Mouse (Mus musculus): ENCODE data around the gene Ccdc63. TPM values are rescaled to one million over a fixed set of nuclear protein-coding genes. Genes with fewer than 3 reads are reported as not detected.

Ccdc63 gene
- polyA plus RNA-seq, 1 experiment from 2014 or later = not detected

GRCm38 (mm10) chr5:122111091-122111932 is 29.3 kb downstream of the Ccdc63 start:
- Histone ChIP-seq H3K4me2 (ENCODE audit: low read depth, low read length) (peak overlapping the region; percentile 7; the same call in 1 of the 2 replicates), H3K36me3 (replicated peaks; ENCODE audit: control insufficient read depth, insufficient read depth, low read depth, low read length) (no peaks in the 10 kb centered on the region), H3K27me3 (ENCODE audit: control insufficient read depth, insufficient read depth, low read length) (no peaks in the 10 kb centered on the region), H3K4me3 (ENCODE audit: low read depth, low read length) (no peak overlapping the region), H3K4me1 (ENCODE audit: control insufficient read depth, insufficient read depth, low read length) (no peaks in the 10 kb centered on the region), H3K9ac (replicated peaks; ENCODE audit: low read length) (no peak overlapping the region), H3K27ac (replicated peaks; ENCODE audit: low read depth, low read length) (no peak overlapping the region), H3K9me3 (replicated peaks; ENCODE audit: control insufficient read depth, low read length) (no peaks in the 10 kb centered on the region)
- DNase-seq (ENCODE audit: low spot score) (no peak), ATAC-seq (replicated peaks; ENCODE audit: insufficient number of reproducible peaks, low FRiP score, low TSS enrichment, low read depth) (no peak)
- 66% methylated on average over 26 of the region's 26 CpGs for WGBS

DNA sequence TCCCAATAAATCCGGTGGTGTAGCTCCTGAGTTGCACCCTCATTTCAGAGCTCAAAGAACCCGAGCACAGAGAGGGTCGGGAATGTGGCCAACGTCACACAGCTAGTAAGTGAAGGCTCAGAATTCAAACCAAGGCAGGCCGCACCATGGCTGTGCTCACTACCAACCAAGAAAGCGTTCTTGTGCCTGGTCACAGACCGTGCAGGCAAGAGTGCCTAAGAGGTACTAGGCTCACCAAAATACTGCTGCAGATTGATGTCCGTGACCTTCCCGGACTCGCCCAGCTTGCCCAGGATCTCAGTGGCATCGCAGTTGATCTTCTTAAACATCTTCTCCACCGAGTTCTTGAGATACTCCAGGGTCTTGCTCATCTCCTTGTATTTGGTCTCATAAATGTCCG is 30.0 kb downstream of the Ccdc63 start:
- DNase-seq (ENCODE audit: low spot score) (no peak), ATAC-seq (replicated peaks; ENCODE audit: insufficient number of reproducible peaks, low FRiP score, low TSS enrichment, low read depth) (no peak)
- H3K27ac ChIP-seq (replicated peaks; ENCODE audit: low read depth, low read length) = no peak overlapping the region

GRCm38 (mm10) chr5:122109325-122110060 is 31.1 kb downstream of the Ccdc63 start:
- Histone ChIP-seq H3K9me3 (replicated peaks; ENCODE audit: control insufficient read depth, low read length) (no peaks in the 10 kb centered on the region), H3K4me3 (ENCODE audit: low read depth, low read length) (no peak overlapping the region), H3K4me2 (ENCODE audit: low read depth, low read length) (no peak overlapping the region), H3K4me1 (ENCODE audit: control insufficient read depth, insufficient read depth, low read length) (no peaks in the 10 kb centered on the region), H3K36me3 (replicated peaks; ENCODE audit: control insufficient read depth, insufficient read depth, low read depth, low read length) (no peaks in the 10 kb centered on the region), H3K27me3 (ENCODE audit: control insufficient read depth, insufficient read depth, low read length) (no peaks in the 10 kb centered on the region), H3K9ac (replicated peaks; ENCODE audit: low read length) (no peak overlapping the region), H3K27ac (replicated peaks; ENCODE audit: low read depth, low read length) (no peak overlapping the region)
- 52% methylated on average over 16 of the region's 16 CpGs for WGBS
- ATAC-seq (replicated peaks; ENCODE audit: insufficient number of reproducible peaks, low FRiP score, low TSS enrichment, low read depth) = no peak
- DNase-seq (ENCODE audit: low spot score) = no peak

More for the DNA sequence above, 30.0 kb downstream of the Ccdc63 start:
- Histone ChIP-seq H3K27me3 (ENCODE audit: control insufficient read depth, insufficient read depth, low read length) (no peaks in the 10 kb centered on the region), H3K4me2 (ENCODE audit: low read depth, low read length) (no peak overlapping the region), H3K4me3 (ENCODE audit: low read depth, low read length) (no peak overlapping the region), H3K9ac (replicated peaks; ENCODE audit: low read length) (no peak overlapping the region), H3K36me3 (replicated peaks; ENCODE audit: control insufficient read depth, insufficient read depth, low read depth, low read length) (no peaks in the 10 kb centered on the region), H3K4me1 (ENCODE audit: control insufficient read depth, insufficient read depth, low read length) (no peaks in the 10 kb centered on the region), H3K9me3 (replicated peaks; ENCODE audit: control insufficient read depth, low read length) (no peaks in the 10 kb centered on the region)
- 90% methylated on average over 13 of the region's 13 CpGs for WGBS

DNA sequence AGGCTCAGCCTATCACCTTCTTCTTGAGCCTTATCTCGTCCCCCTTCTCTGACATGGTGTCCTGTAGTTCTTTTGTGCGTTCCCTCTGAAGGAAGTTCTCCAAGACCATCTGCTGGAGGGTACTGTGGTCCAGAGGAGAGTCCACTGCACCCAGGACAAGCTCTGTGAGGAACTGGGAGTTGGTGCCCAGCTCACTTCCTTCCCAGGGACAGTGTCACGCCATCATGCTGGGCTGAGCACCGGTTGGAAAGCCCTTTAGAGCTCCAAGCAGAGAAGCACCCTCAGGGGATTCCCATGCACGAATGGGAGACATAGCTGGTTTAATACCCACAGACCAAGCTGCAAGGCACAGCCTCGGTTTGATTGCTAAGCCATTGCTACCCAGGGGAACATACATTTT is 32.5 kb downstream of the Ccdc63 start:
- no peaks in the 10 kb centered on the region for H3K4me1 ChIP-seq (ENCODE audit: control insufficient read depth, insufficient read depth, low read length)
- H3K27ac ChIP-seq (replicated peaks; ENCODE audit: low read depth, low read length) = no peak overlapping the region
- H3K9me3 ChIP-seq (replicated peaks; ENCODE audit: control insufficient read depth, low read length) = no peaks in the 10 kb centered on the region
- no peak overlapping the region for H3K4me3 ChIP-seq (ENCODE audit: low read depth, low read length)
- ATAC-seq (replicated peaks; ENCODE audit: insufficient number of reproducible peaks, low FRiP score, low TSS enrichment, low read depth) = no peak
- no peak for DNase-seq (ENCODE audit: low spot score)
- no peaks in the 10 kb centered on the region for H3K27me3 ChIP-seq (ENCODE audit: control insufficient read depth, insufficient read depth, low read length)
- no peak overlapping the region for H3K9ac ChIP-seq (replicated peaks; ENCODE audit: low read length)
- no peak overlapping the region for H3K4me2 ChIP-seq (ENCODE audit: low read depth, low read length)
- 68% methylated on average over 6 of the region's 6 CpGs for WGBS
- no peaks in the 10 kb centered on the region for H3K36me3 ChIP-seq (replicated peaks; ENCODE audit: control insufficient read depth, insufficient read depth, low read depth, low read length)

GRCm38 (mm10) chr5:122106212-122106611 is 34.4 kb downstream of the Ccdc63 start:
- no peak overlapping the region for H3K4me2 ChIP-seq (ENCODE audit: low read depth, low read length)
- DNase-seq (ENCODE audit: low spot score) = no peak
- H3K27ac ChIP-seq (replicated peaks; ENCODE audit: low read depth, low read length) = no peak overlapping the region
- no peaks in the 10 kb centered on the region for H3K9me3 ChIP-seq (replicated peaks; ENCODE audit: control insufficient read depth, low read length)
- no peak overlapping the region for H3K9ac ChIP-seq (replicated peaks; ENCODE audit: low read length)
- no peaks in the 10 kb centered on the region for H3K27me3 ChIP-seq (ENCODE audit: control insufficient read depth, insufficient read depth, low read length)
- no peaks in the 10 kb centered on the region for H3K4me1 ChIP-seq (ENCODE audit: control insufficient read depth, insufficient read depth, low read length)
- H3K36me3 ChIP-seq (replicated peaks; ENCODE audit: control insufficient read depth, insufficient read depth, low read depth, low read length) = no peaks in the 10 kb centered on the region
- WGBS = 75% methylated on average over 6 of the region's 6 CpGs
- ATAC-seq (replicated peaks; ENCODE audit: insufficient number of reproducible peaks, low FRiP score, low TSS enrichment, low read depth) = no peak
- H3K4me3 ChIP-seq (ENCODE audit: low read depth, low read length) = no peak overlapping the region

DNA sequence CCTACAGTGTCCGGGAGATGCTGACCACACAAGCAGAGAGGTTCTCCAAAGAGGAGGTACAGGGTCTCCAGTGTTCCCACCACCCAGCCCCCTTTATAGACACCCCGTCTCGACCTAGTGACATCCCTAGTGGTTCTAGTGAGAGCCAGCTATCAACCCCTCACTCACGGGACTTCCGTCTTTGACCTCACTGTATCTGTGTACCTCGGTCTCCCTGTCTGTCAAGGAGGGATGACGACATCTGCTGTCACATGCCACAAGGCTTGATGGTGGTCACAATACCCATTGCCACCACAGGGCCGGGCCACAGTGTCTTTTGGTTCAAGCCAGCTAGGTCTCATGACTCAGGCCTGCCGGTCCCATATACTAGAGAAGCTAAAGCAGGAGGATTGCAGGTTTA is 35.6 kb downstream of the Ccdc63 start:
- no peak overlapping the region for H3K9ac ChIP-seq (replicated peaks; ENCODE audit: low read length)
- DNase-seq (ENCODE audit: low spot score) (no peak), ATAC-seq (replicated peaks; ENCODE audit: insufficient number of reproducible peaks, low FRiP score, low TSS enrichment, low read depth) (no peak)
- H3K4me3 ChIP-seq (ENCODE audit: low read depth, low read length) = no peak overlapping the region
- H3K4me2 ChIP-seq (ENCODE audit: low read depth, low read length) = no peak overlapping the region
- H3K4me1 ChIP-seq (ENCODE audit: control insufficient read depth, insufficient read depth, low read length) = no peaks in the 10 kb centered on the region
- 90% methylated on average over 9 of the region's 9 CpGs for WGBS
- no peaks in the 10 kb centered on the region for H3K9me3 ChIP-seq (replicated peaks; ENCODE audit: control insufficient read depth, low read length)
- no peaks in the 10 kb centered on the region for H3K27me3 ChIP-seq (ENCODE audit: control insufficient read depth, insufficient read depth, low read length)
- H3K36me3 ChIP-seq (replicated peaks; ENCODE audit: control insufficient read depth, insufficient read depth, low read depth, low read length) = no peaks in the 10 kb centered on the region
- H3K27ac ChIP-seq (replicated peaks; ENCODE audit: low read depth, low read length) = no peak overlapping the region

- Histone ChIP-seq H3K4me3 (ENCODE audit: low read depth, low read length) (no peak overlapping the region), H3K36me3 (replicated peaks; ENCODE audit: control insufficient read depth, insufficient read depth, low read depth, low read length) (no peaks in the 10 kb centered on the region), H3K27me3 (ENCODE audit: control insufficient read depth, insufficient read depth, low read length) (no peaks in the 10 kb centered on the region), H3K4me2 (ENCODE audit: low read depth, low read length) (no peak overlapping the region), H3K27ac (replicated peaks; ENCODE audit: low read depth, low read length) (no peak overlapping the region), H3K9me3 (replicated peaks; ENCODE audit: control insufficient read depth, low read length) (no peaks in the 10 kb centered on the region), H3K4me1 (ENCODE audit: control insufficient read depth, insufficient read depth, low read length) (no peaks in the 10 kb centered on the region), H3K9ac (replicated peaks; ENCODE audit: low read length) (no peak overlapping the region)
- ATAC-seq (replicated peaks; ENCODE audit: insufficient number of reproducible peaks, low FRiP score, low TSS enrichment, low read depth) (no peak), DNase-seq (ENCODE audit: low spot score) (peak; percentile 43)
- WGBS = 31% methylated on average over 2 of the region's 2 CpGs
Observed at GRCm38 (mm10) chr5:122104201-122104600, 36.4 kb downstream of the Ccdc63 start.

GRCm38 (mm10) chr5:122103075-122103474 is 37.5 kb downstream of the Ccdc63 start:
- no peaks in the 10 kb centered on the region for H3K36me3 ChIP-seq (replicated peaks; ENCODE audit: control insufficient read depth, insufficient read depth, low read depth, low read length)
- no peaks in the 10 kb centered on the region for H3K4me1 ChIP-seq (ENCODE audit: control insufficient read depth, insufficient read depth, low read length)
- H3K27me3 ChIP-seq (ENCODE audit: control insufficient read depth, insufficient read depth, low read length) = no peaks in the 10 kb centered on the region
- no peak overlapping the region for H3K4me3 ChIP-seq (ENCODE audit: low read depth, low read length)
- H3K9ac ChIP-seq (replicated peaks; ENCODE audit: low read length) = no peak overlapping the region
- H3K9me3 ChIP-seq (replicated peaks; ENCODE audit: control insufficient read depth, low read length) = no peaks in the 10 kb centered on the region
- DNase-seq (ENCODE audit: low spot score) (no peak), ATAC-seq (replicated peaks; ENCODE audit: insufficient number of reproducible peaks, low FRiP score, low TSS enrichment, low read depth) (no peak)
- 54% methylated on average over 12 of the region's 12 CpGs for whole genome bisulfite sequencing
- H3K27ac ChIP-seq (replicated peaks; ENCODE audit: low read depth, low read length) = no peak overlapping the region
- no peak overlapping the region for H3K4me2 ChIP-seq (ENCODE audit: low read depth, low read length)
